Mouse (Mus musculus) common myeloid progenitor, adult 5-6 weeks (primary cell): ENCODE measurements around the gene Rai1. TPM values are rescaled to one million over a fixed set of nuclear protein-coding genes. Genes with fewer than 3 reads are reported as not detected.

Experiments used
- ATAC-seq: replicated peaks from 2 replicates; pipeline ENCODE4 v1.8.0; 2016; ENCODE audit warnings: low read depth, mild to moderate bottlenecking, moderate TSS enrichment, inconsistent platforms; ENCODE audit not compliant: poor library complexity, severe bottlenecking
- total RNA-seq: library from RNA; stranded (forward); fragments of 200-1000, 187-1606 nt; gene quantifications from 2 replicates; pipeline ENCODE4 v1.2.3, GENCODE M21; 2017

Rai1 gene
- total RNA-seq, 1 experiment from 2014 or later: 21.1 TPM

DNA sequence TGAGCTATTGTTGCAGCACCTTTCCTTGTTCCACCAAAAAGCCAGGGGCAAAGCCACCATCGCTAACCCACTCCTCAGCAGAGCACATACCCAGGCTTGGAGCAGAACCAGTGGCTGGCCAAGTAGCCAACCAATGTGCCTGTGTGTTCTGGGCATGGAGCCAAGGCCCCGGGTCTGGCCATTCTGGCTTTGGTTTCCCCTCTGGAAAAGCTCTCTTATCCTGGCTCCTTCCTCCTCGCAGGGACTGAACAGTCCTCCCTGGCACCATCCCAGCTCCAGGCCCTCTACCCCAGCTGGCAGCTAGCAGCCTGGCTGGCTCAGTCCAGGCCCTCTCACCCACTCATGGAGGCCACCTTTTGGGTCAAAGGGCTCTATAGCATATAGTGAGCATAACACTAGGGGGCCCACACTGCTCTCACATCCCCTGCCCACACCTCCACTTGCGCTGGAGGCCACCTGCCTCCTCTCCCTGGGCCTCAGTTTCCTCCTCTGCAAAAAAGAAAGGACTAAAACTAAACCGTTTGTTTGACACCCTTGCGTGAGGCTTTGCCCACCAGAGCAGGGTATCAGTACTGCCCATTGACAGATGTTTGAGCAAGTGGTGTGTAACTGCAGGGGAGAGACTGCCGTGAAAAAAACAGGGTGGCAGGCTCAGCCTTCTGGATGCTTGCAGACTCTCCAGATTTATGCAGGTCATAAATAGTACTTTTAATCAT, 104.6 kb downstream of the Rai1 start:
- no peak; the same call in 1 of the 2 replicates for ATAC-seq

DNA sequence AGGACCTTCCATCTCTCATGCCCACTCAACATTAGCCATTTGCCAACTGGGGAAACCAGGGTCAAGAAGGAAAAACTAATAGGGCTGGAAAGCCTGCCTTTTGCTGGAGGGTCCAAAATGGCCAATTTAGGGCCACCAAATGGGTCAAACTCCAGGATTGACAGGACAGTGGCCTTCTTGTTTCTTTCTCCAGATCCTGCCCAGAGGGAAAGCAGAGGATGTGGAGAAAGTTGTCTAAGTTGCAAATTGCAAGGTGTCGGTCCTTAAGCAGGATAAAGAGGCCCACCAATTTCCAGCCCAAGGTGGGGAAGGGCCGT, 105.1 kb downstream of the Rai1 start:
- no peak for ATAC-seq

GRCm38 (mm10) chr11:60210305-60210724, 105.5 kb downstream of the Rai1 start:
- ATAC-seq: peak; percentile 87

- no peak for ATAC-seq
Measured at GRCm38 (mm10) chr11:60211152-60211551, 106.3 kb downstream of the Rai1 start.

- no peak for ATAC-seq
Measured at GRCm38 (mm10) chr11:60211761-60212160, 106.9 kb downstream of the Rai1 start.

GRCm38 (mm10) chr11:60213266-60213665, 108.5 kb downstream of the Rai1 start:
- no peak for ATAC-seq

DNA sequence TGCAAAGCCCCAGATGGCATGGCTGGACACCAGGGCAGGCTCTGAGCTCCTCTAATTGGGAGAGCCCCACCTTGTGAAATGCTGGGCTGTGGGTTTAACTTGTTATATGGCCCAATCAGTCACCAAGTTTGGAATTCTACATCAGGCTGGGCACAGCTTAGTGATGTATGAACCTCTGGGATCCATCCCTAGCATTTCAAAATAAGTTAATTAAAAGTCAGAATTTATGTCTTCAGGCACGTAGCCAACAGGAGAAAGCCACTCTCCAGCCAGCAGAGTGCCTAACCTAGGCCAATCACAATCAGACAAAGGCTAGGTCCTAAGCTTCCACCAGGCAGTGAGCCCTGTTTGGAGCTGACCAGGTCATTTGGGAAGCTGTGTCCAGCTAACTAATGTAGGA, 111.9 kb downstream of the Rai1 start:
- ATAC-seq: no peak

- ATAC-seq: no peak
Measured at GRCm38 (mm10) chr11:60217467-60217866, 112.7 kb downstream of the Rai1 start.

GRCm38 (mm10) chr11:60219609-60220008, 114.8 kb downstream of the Rai1 start:
- no peak for ATAC-seq

- ATAC-seq: peak; percentile 67
Measured at GRCm38 (mm10) chr11:60220291-60220804, 115.5 kb downstream of the Rai1 start.

- no peak for ATAC-seq
Measured at GRCm38 (mm10) chr11:60221425-60221824, 116.6 kb downstream of the Rai1 start.

DNA sequence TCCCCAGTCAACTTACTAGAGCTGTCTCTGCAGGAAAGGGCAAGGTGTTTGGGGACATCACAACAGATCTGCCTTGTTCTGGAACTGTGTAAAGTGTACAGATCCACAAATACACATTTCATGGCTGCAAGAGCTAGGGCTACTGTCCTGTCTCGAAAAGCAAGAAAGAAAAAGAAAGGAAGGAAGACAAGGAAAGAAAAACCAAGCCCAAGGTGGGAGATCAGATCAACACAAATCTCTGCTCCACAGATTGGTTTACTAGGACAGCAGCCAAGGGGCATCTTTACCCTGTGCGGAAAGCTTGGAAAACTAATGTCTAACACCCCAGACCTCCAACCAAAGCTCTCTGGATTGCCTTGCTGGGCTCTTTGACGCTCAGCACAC, 117.3 kb downstream of the Rai1 start:
- ATAC-seq: no peak

- peak; percentile 77 for ATAC-seq
Measured at GRCm38 (mm10) chr11:60222469-60223236, 117.8 kb downstream of the Rai1 start, which contains the start of gene Srebf1. Gene Srebf1, minus strand, starts transcription at chr11:60222581.

GRCm38 (mm10) chr11:60224676-60225075, 119.9 kb downstream of the Rai1 start:
- ATAC-seq: no peak

GRCm38 (mm10) chr11:60225874-60226273, 121.1 kb downstream of the Rai1 start:
- no peak for ATAC-seq

DNA sequence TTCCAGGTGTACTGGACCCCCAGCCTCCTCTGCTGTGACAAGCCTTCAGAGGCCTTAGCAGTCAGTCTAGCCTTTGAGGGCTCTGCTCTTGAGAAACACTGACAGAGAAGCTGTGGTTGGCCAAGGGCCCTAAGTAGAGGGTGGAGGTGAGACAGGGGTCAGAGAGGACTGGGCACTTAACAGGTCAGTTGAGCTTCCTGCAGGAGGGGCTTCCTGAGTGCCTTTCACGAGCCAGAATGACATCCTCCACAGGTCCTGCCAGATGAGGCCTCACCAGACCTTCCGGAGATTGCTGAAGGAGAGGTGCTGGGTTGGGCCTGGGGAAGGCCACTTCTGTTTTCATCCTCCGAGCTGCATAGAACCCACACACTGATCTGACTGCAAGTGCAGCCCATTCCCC, 123.7 kb downstream of the Rai1 start:
- no peak for ATAC-seq

DNA sequence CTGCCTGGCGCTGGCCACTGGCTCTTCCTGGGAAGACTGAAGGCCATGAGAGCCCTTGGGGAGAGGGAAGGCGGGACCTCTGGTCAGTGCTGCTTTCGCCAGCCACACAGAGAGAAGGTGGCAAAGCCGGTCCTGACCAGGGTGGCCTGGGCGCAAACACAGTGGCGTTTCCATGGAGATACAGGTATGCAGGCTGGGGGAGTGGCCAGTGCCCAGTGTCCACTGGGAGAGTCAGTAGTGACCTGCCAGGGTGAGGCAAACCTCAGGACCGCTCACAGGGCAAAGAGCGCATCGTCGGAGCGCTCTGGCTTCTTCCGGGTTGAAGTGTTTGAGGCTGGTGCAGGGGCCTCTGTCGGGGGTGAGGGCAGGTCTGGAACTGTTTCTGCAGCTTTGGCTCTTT, 125.0 kb downstream of the Rai1 start:
- no peak for ATAC-seq

DNA sequence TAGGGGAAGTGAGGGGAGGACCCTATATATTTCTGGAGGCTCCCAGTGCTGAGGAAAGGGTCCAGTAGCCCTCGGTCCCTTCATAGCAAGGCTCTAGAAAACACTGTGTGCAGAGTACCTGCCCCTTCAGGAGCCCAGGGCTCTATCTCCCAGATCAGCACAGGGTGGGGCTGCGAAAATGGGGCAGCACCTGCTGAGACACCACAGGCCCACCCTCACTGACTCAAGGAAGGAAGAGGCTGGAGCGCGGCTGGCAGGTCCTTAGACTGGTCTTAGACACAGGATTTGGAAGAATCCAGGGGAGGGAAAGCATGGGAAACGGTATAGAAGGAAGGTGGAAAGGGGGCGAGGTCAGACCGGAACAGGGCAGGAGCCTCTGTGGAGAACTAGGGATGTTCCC, 125.7 kb downstream of the Rai1 start:
- no peak for ATAC-seq

DNA sequence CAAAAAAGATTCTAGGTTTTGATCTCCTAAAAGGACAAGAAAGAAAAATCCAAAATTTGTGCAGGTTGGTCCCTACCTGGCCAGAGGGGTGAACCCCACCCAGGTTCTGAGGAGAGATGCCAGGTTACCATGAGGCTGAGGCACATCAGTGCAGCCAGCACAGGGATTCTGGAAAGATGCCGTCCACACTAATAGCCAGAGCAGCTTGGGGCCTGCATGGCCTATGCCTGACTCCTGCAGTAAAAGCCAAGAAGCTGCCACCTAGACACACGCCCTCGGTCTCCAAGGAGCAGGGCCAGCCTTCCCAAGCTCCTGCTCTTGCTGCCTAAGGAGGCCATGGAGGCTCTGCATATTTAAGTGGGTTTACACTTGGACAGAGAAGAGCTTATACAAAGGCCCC, 126.5 kb downstream of the Rai1 start:
- ATAC-seq: no peak

DNA sequence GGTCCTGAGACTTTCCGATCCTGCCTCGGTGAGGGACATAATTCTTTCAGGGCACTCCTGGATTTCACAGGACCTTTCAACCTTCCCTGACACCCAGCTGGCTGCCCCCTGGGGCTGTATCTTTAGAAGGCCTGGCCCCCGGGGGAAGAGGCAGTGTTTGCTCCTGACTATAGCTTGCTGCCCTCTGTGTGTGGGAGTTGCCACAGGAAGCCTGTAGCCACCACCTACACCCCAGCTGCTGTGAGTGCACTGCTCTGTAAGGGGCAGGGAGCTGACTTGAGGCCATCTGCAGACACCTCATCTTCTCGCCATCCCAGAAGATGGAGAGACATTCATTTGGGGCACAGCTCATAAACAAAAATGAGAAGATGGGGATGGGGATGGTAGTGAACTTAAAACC, 127.1 kb downstream of the Rai1 start:
- ATAC-seq: no peak

DNA sequence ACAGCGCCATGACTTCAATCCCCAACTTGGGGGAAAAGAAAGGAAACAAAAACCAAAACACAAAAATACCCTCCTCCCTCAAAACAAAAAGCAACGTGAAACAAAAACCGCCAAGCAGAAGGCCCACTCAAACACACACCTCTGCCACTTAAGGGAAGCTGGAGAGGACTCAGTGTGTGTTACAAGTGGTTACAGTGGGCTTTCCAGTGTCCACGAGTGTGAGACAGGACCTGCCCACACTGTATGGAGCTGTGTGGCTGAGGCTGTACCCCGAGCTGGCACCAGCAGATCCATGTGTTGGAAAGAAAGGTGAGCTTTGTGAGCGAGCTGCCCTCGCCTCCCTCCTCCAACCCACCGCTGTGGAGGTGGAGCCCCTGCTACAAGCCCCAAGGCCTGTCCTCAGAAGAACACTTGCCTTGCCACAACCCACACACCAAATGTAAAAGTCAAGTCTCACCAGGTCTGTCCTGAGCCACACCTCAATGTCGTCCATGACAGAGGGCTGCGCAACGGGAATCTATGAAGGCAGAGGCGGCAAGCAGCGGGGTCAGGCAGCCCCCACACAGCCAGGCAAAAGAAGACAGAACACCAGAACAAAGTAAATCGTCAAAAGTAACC, 127.7 kb downstream of the Rai1 start:
- no peak for ATAC-seq
